Mouse (Mus musculus) erythroid progenitor cell, adult 5-6 weeks (primary cell): ENCODE measurements around the gene Smc5. TPM values are rescaled to one million over a fixed set of nuclear protein-coding genes. Genes with fewer than 3 reads are reported as not detected.

Source experiments
- total RNA-seq, 2 experiments: library from RNA; stranded (forward) in 1 of 2; stranded (reverse) in 1 of 2; fragments of 150-400 nt in 1 of 2; fragments of 186-747, 209-891 nt in 1 of 2; gene quantifications; 2 replicates each; pipeline versions ENCODE4 v1.2.3 to v1.2.4; 2015 to 2017; ENCODE audit warnings: low replicate concordance in 2 of 2

Smc5 gene
- total RNA-seq, 2 experiments from 2014 or later = 50.8 to 88.9 TPM

Other genes with a start within 250 kb of the Smc5 start
- gene Klf9, start 132.7 kb downstream of the Smc5 start, total RNA-seq (2015; ENCODE audit: low replicate concordance) = 1.1 and 2.9 TPM in 2 replicates
- gene Klf9, start 132.7 kb downstream of the Smc5 start, total RNA-seq (2017; ENCODE audit: low replicate concordance) = 4.2 and 4.5 TPM in 2 replicates
- not detected in 2 replicates for gene Mamdc2, start 174.5 kb upstream of the Smc5 start, total RNA-seq (2015; ENCODE audit: low replicate concordance)
- not detected in 2 replicates for gene Mamdc2, start 174.5 kb upstream of the Smc5 start, total RNA-seq (2017; ENCODE audit: low replicate concordance)